Mouse (Mus musculus): ENCODE results near the gene Agk.

Gene Agk

GRCm38 (mm10) chr6:40403640-40404285 lies 78.8 kb downstream of the Agk start:
- intact Hi-C loops (cut with DNase I), result no loop called here

GRCm38 (mm10) chr6:40411085-40411484 lies 86.1 kb downstream of the Agk start:
- intact Hi-C loops (cut with DNase I), result no loop called here

GRCm38 (mm10) chr6:40413046-40413445 lies 88.1 kb downstream of the Agk start:
- intact Hi-C loops (cut with DNase I), result no loop called here

- intact Hi-C loops (cut with DNase I), result no loop called here
Measured at GRCm38 (mm10) chr6:40413565-40413964, 88.6 kb downstream of the Agk start.

GRCm38 (mm10) chr6:40415799-40416198 lies 90.8 kb downstream of the Agk start:
- intact Hi-C loops (cut with DNase I), result no loop called here

- intact Hi-C loops (cut with DNase I), result no loop called here
Measured at GRCm38 (mm10) chr6:40418386-40418785, 93.4 kb downstream of the Agk start.

- intact Hi-C loops (cut with DNase I), result no loop called here
Measured at GRCm38 (mm10) chr6:40421099-40421498, 96.1 kb downstream of the Agk start.

- intact Hi-C loops (cut with DNase I), result no loop called here
Measured at GRCm38 (mm10) chr6:40423013-40423412, 98.0 kb downstream of the Agk start.

- intact Hi-C loops (cut with DNase I), result no loop called here
Measured at GRCm38 (mm10) chr6:40423774-40424173, 98.8 kb downstream of the Agk start.

- intact Hi-C loops (cut with DNase I), result no loop called here
Measured at GRCm38 (mm10) chr6:40427441-40427840, 102.5 kb downstream of the Agk start.

- intact Hi-C loops (cut with DNase I), result no loop called here
Measured at GRCm38 (mm10) chr6:40428696-40429095, 103.7 kb downstream of the Agk start.

GRCm38 (mm10) chr6:40429521-40429931 lies 104.6 kb downstream of the Agk start:
- intact Hi-C loops (cut with DNase I), result no loop called here

GRCm38 (mm10) chr6:40430251-40430650 lies 105.3 kb downstream of the Agk start:
- intact Hi-C loops (cut with DNase I), result no loop called here

- intact Hi-C loops (cut with DNase I), result no loop called here
Measured at GRCm38 (mm10) chr6:40430878-40431277, 105.9 kb downstream of the Agk start.

GRCm38 (mm10) chr6:40431356-40431755 lies 106.4 kb downstream of the Agk start:
- intact Hi-C loops (cut with DNase I), result no loop called here

GRCm38 (mm10) chr6:40431812-40432211 lies 106.8 kb downstream of the Agk start:
- intact Hi-C loops (cut with DNase I), result no loop called here

GRCm38 (mm10) chr6:40432346-40433275 lies 107.6 kb downstream of the Agk start:
- intact Hi-C loops (cut with DNase I), result no loop called here

GRCm38 (mm10) chr6:40434697-40435096 lies 109.7 kb downstream of the Agk start:
- intact Hi-C loops (cut with DNase I), result no loop called here

- intact Hi-C loops (cut with DNase I), result loop anchor here (2.0 kb wide), 1 partner anchor 35 kb away; the partner anchor contains the start of gene Ssbp1
Measured at GRCm38 (mm10) chr6:40435151-40436046, 110.4 kb downstream of the Agk start.

GRCm38 (mm10) chr6:40436047-40436483 lies 111.1 kb downstream of the Agk start, which contains the start of gene E330009J07Rik:
Gene E330009J07Rik (minus strand): TSS chr6:40436135.
- intact Hi-C loops (cut with DNase I), result loop anchor here (2.0 kb wide), 1 partner anchor 35 kb away; the partner anchor contains the start of gene Ssbp1

GRCm38 (mm10) chr6:40438936-40439335 lies 114.0 kb downstream of the Agk start, which contains the start of gene Wee2:
Gene Wee2 (plus strand): TSS chr6:40439088.
- intact Hi-C loops (cut with DNase I), result no loop called here

Data from adrenal gland (tissue).